Mouse (Mus musculus): ENCODE measurements at regions not wholly inside any gene's neighbourhood (a gene's known extent, or its start where the extent isn't known, plus 50 kb on each side); places are given as distances from the start of the nearest gene placed in this dataset.

DNA sequence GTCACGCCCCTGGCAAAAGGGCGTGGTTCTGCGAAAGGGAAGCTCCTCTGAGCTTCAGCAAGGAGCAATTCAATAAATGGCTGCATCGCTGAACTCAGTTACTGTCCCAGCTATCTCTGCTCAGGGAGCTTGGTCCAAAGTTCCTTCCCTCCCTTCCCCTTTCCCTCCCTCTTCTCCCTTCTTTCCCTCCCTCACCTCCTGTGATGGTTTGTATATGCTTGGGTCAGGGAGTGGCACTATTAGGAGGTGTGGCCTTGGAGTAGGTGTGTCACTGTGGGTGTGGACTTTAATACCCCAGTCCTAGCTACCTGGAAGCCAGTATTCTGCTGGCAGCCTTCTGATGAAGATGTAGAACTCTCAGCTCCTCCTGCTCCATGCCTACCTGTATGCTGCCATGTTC is 120.5 kb downstream of the Erv3 start:
- DNase-seq (no peak), ATAC-seq (no peak)
- H3K27me3 ChIP-seq (ENCODE audit: insufficient read depth, low read length): no peaks in the 10 kb centered on the region
- H3K27ac ChIP-seq (ENCODE audit: low read depth, low read length): no peak overlapping the region
- H3K4me1 ChIP-seq (ENCODE audit: insufficient read depth): no peaks in the 10 kb centered on the region
- H3K36me3 ChIP-seq (ENCODE audit: insufficient read depth): no peaks in the 10 kb centered on the region
- no peak overlapping the region for H3K9ac ChIP-seq
- no peak for TF ChIP-seq CTCF (IDR thresholded peaks at IDR 0.05; ENCODE audit: low read depth)
- no peaks in the 10 kb centered on the region for H3K9me3 ChIP-seq (ENCODE audit: low read length)
- no peak overlapping the region for H3K4me3 ChIP-seq (ENCODE audit: low read depth, low read length)
- no peak overlapping the region for H3K4me2 ChIP-seq (ENCODE audit: low read depth)
- 86% methylated on average over 4 of the region's 4 CpGs for WGBS

DNA sequence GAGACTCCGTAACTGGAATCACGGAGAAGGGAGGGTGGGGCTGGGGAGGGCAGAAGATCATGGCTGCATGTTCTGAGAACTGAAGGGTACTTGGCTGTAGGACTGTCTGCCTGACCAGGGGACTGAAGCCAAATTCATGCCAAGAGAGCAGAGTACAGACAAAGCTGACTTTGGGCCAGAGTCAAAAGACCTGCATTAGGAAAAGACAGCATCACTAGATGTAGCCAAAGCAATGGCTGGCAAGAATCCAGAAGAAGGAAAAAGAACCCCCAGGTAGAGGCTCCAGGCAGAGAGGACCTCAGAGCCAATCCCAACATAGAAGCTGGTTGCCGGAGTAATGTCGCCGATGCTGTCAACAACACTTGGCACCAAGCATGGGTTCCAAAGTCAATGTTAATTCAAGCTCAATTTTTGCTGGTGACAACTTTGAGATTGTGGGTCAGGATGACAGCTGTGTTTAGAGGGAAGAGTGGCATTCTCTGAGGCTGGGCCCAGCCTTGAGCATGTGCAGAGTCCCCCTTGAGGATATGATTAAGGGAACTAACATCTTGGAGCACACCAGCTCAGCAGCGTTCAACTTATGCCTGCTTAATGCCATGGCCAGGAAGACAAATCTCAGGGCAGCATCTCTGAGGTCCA is 124.7 kb downstream of the Erv3 start:
- TF ChIP-seq CTCF (IDR thresholded peaks at IDR 0.05; ENCODE audit: low read depth): no peak
- Histone ChIP-seq H3K27me3 (ENCODE audit: insufficient read depth, low read length) (no peaks in the 10 kb centered on the region), H3K4me1 (ENCODE audit: insufficient read depth) (no peaks in the 10 kb centered on the region), H3K4me3 (ENCODE audit: low read depth, low read length) (no peak overlapping the region), H3K9me3 (ENCODE audit: low read length) (no peaks in the 10 kb centered on the region), H3K36me3 (ENCODE audit: insufficient read depth) (no peaks in the 10 kb centered on the region), H3K27ac (ENCODE audit: low read depth, low read length) (no peak overlapping the region), H3K4me2 (ENCODE audit: low read depth) (no peak overlapping the region), H3K9ac (no peak overlapping the region)
- DNase-seq (peak; percentile 11), ATAC-seq (0 out of 2 replicates have a peak, but pooled peaks have one; percentile 23)
- WGBS: 61% methylated on average over 6 of the region's 6 CpGs

GRCm38 (mm10) chr2:131726533-131726932 is 133.0 kb downstream of the Erv3 start:
- H3K9ac ChIP-seq: no peak overlapping the region
- ATAC-seq: no peak
- no peaks in the 10 kb centered on the region for H3K4me1 ChIP-seq (ENCODE audit: insufficient read depth)
- no peaks in the 10 kb centered on the region for H3K27me3 ChIP-seq (ENCODE audit: insufficient read depth, low read length)
- no peak overlapping the region for H3K27ac ChIP-seq (ENCODE audit: low read depth, low read length)
- peaks cover 13% of the 10 kb centered on the region for H3K9me3 ChIP-seq (ENCODE audit: low read length)
- no peak overlapping the region for H3K4me2 ChIP-seq (ENCODE audit: low read depth)
- WGBS: 78% methylated on average over 3 of the region's 3 CpGs
- H3K36me3 ChIP-seq (ENCODE audit: insufficient read depth): no peaks in the 10 kb centered on the region
- no peak for DNase-seq
- H3K4me3 ChIP-seq (ENCODE audit: low read depth, low read length): no peak overlapping the region
- no peak for TF ChIP-seq CTCF (IDR thresholded peaks at IDR 0.05; ENCODE audit: low read depth)

DNA sequence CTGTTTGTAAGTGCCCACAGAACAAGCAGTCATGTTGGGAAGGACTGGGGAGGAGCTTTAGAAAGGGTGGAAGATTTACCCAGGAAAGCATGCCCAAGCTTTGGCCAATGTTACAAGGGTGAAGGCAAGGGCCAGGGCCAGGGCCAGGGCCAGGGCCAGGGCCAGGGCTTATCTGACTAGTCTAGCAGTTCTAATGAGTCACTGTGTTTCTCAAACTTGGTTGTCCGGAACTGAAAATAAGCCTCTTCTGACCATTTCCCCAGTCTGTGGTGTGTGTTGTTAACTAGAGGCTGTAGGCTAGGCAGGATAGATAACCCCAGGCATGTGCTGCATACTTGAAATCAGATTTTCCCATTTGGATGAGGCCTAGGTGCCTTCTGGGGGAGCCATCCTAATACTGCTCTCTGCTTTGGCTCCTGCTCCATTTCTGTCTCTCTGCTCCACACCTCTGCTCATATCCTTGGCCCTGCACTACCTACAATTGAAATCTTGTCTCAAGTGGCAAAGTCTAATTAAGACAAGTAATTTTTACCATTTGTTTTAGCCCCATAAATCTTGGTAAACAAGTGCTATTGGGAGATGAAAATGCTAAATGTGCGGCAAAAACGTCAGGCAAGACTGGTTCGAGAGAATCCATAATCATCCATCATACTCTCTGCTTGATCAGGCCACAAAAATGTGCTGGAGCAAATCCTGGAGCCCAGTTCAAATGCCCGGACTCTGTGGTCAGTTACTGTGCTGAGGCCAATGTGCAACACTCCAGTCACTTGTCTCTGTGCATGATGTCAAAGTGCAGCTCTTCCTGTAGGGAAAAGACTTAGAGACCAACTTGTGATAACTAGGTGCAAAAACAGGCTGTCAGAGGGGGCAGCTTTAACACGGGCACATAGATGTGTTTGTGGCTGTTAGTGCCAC is 137.7 kb downstream of the Erv3 start:
- 93% methylated on average over 6 of the region's 6 CpGs for WGBS
- Histone ChIP-seq H3K27ac (ENCODE audit: low read depth, low read length) (no peak overlapping the region), H3K4me1 (ENCODE audit: insufficient read depth) (no peaks in the 10 kb centered on the region), H3K4me2 (ENCODE audit: low read depth) (no peak overlapping the region), H3K4me3 (ENCODE audit: low read depth, low read length) (no peak overlapping the region), H3K36me3 (ENCODE audit: insufficient read depth) (no peaks in the 10 kb centered on the region), H3K9me3 (ENCODE audit: low read length) (peaks cover 13% of the 10 kb centered on the region), H3K9ac (no peak overlapping the region), H3K27me3 (ENCODE audit: insufficient read depth, low read length) (no peaks in the 10 kb centered on the region)
- DNase-seq (no peak), ATAC-seq (no peak)
- TF ChIP-seq CTCF (IDR thresholded peaks at IDR 0.05; ENCODE audit: low read depth): no peak

- Histone ChIP-seq H3K9me3 (ENCODE audit: low read length) (no peaks in the 10 kb centered on the region), H3K4me1 (ENCODE audit: insufficient read depth) (no peaks in the 10 kb centered on the region), H3K4me3 (ENCODE audit: low read depth, low read length) (no peak overlapping the region), H3K9ac (no peak overlapping the region), H3K27ac (ENCODE audit: low read depth, low read length) (no peak overlapping the region), H3K36me3 (ENCODE audit: insufficient read depth) (no peaks in the 10 kb centered on the region), H3K4me2 (ENCODE audit: low read depth) (no peak overlapping the region), H3K27me3 (ENCODE audit: insufficient read depth, low read length) (no peaks in the 10 kb centered on the region)
- no peak for ATAC-seq
- 54% methylated on average over 5 of the region's 5 CpGs for WGBS
- TF ChIP-seq CTCF (IDR thresholded peaks at IDR 0.05; ENCODE audit: low read depth): no peak
- no peak for DNase-seq
These were observed 142.0 kb downstream of the Erv3 start for GRCm38 (mm10) chr2:131717561-131717960.

- 92% methylated on average over 5 of the region's 5 CpGs for WGBS
These were observed 142.7 kb downstream of the Erv3 start for GRCm38 (mm10) chr2:131716841-131717240.

GRCm38 (mm10) chr2:131715381-131715780 is 144.2 kb downstream of the Erv3 start:
- Histone ChIP-seq H3K27ac (ENCODE audit: low read depth, low read length) (no peak overlapping the region), H3K4me1 (ENCODE audit: insufficient read depth) (no peaks in the 10 kb centered on the region), H3K36me3 (ENCODE audit: insufficient read depth) (no peaks in the 10 kb centered on the region), H3K9ac (no peak overlapping the region), H3K4me3 (ENCODE audit: low read depth, low read length) (no peak overlapping the region), H3K9me3 (ENCODE audit: low read length) (no peaks in the 10 kb centered on the region), H3K4me2 (ENCODE audit: low read depth) (no peak overlapping the region), H3K27me3 (ENCODE audit: insufficient read depth, low read length) (no peaks in the 10 kb centered on the region)
- ATAC-seq: no peak
- no peak for TF ChIP-seq CTCF (IDR thresholded peaks at IDR 0.05; ENCODE audit: low read depth)
- DNase-seq: no peak
- 91% methylated on average over 3 of the region's 3 CpGs for WGBS

More at GRCm38 (mm10) chr2:131716841-131717240, 142.7 kb downstream of the Erv3 start:
- Histone ChIP-seq H3K9me3 (ENCODE audit: low read length) (no peaks in the 10 kb centered on the region), H3K4me3 (ENCODE audit: low read depth, low read length) (no peak overlapping the region), H3K9ac (no peak overlapping the region), H3K36me3 (ENCODE audit: insufficient read depth) (no peaks in the 10 kb centered on the region), H3K27me3 (ENCODE audit: insufficient read depth, low read length) (no peaks in the 10 kb centered on the region), H3K4me1 (ENCODE audit: insufficient read depth) (no peaks in the 10 kb centered on the region), H3K27ac (ENCODE audit: low read depth, low read length) (no peak overlapping the region), H3K4me2 (ENCODE audit: low read depth) (no peak overlapping the region)
- no peak for TF ChIP-seq CTCF (IDR thresholded peaks at IDR 0.05; ENCODE audit: low read depth)
- ATAC-seq: no peak
- DNase-seq: no peak
